Mouse (Mus musculus): ENCODE results near the gene Mei1.

The Mei1 gene

GRCm38 (mm10) chr15:82175091-82175490 lies 105.3 kb downstream of the Mei1 start:
- no peak for DNase-seq (ENCODE audit: low spot score)
